Mouse (Mus musculus): ENCODE measurements at regions not wholly inside any gene's neighbourhood (a gene's known extent, or its start where the extent isn't known, plus 50 kb on each side); places are given as distances from the start of the nearest gene placed in this dataset.

- TF ChIP-seq CTCF (IDR thresholded peaks at IDR 0.05; ENCODE audit: borderline replicate concordance, control insufficient read depth, extremely low read depth, insufficient read depth, low read length, poor library complexity) (no peak), POLR2A (IDR thresholded peaks at IDR 0.05; ENCODE audit: control insufficient read depth, extremely low read depth, insufficient read depth, low read length, poor library complexity) (no peak)
- Histone ChIP-seq H3K27ac (ENCODE audit: control insufficient read depth, insufficient read depth, low read length) (no peak overlapping the region), H3K36me3 (ENCODE audit: control insufficient read depth, insufficient read depth, low read length) (no peaks in the 10 kb centered on the region), H3K27me3 (ENCODE audit: control insufficient read depth, insufficient read depth, low read length) (no peaks in the 10 kb centered on the region), H3K4me1 (replicated peaks; ENCODE audit: control insufficient read depth, insufficient read depth, low read length) (no peaks in the 10 kb centered on the region), H3K4me3 (ENCODE audit: control insufficient read depth, insufficient read depth, low read length) (no peak overlapping the region)
- DNase-seq = no peak
Measured at GRCm38 (mm10) chr3:83416536-83416935, 288.8 kb downstream of the Dchs2 start.

- H3K27ac ChIP-seq (ENCODE audit: control insufficient read depth, insufficient read depth, low read length) = no peak overlapping the region
- H3K36me3 ChIP-seq (ENCODE audit: control insufficient read depth, insufficient read depth, low read length) = no peaks in the 10 kb centered on the region
- H3K4me1 ChIP-seq (replicated peaks; ENCODE audit: control insufficient read depth, insufficient read depth, low read length) = no peaks in the 10 kb centered on the region
- 84% methylated on average over 7 of the region's 7 CpGs for WGBS
- no peak for DNase-seq
- TF ChIP-seq POLR2A (IDR thresholded peaks at IDR 0.05; ENCODE audit: control insufficient read depth, extremely low read depth, insufficient read depth, low read length, poor library complexity) (no peak), CTCF (IDR thresholded peaks at IDR 0.05; ENCODE audit: borderline replicate concordance, control insufficient read depth, extremely low read depth, insufficient read depth, low read length, poor library complexity) (no peak)
- H3K27me3 ChIP-seq (ENCODE audit: control insufficient read depth, insufficient read depth, low read length) = no peaks in the 10 kb centered on the region
- no peak overlapping the region for H3K4me3 ChIP-seq (ENCODE audit: control insufficient read depth, insufficient read depth, low read length)
Measured at GRCm38 (mm10) chr3:83424267-83424666, 296.5 kb downstream of the Dchs2 start.

- no peak for DNase-seq
- Histone ChIP-seq H3K4me3 (ENCODE audit: control insufficient read depth, insufficient read depth, low read length) (no peak overlapping the region), H3K36me3 (ENCODE audit: control insufficient read depth, insufficient read depth, low read length) (no peaks in the 10 kb centered on the region), H3K27ac (ENCODE audit: control insufficient read depth, insufficient read depth, low read length) (no peak overlapping the region), H3K4me1 (replicated peaks; ENCODE audit: control insufficient read depth, insufficient read depth, low read length) (no peaks in the 10 kb centered on the region), H3K27me3 (ENCODE audit: control insufficient read depth, insufficient read depth, low read length) (no peaks in the 10 kb centered on the region)
- 97% methylated on average over 3 of the region's 3 CpGs for WGBS
- no peak for TF ChIP-seq CTCF (IDR thresholded peaks at IDR 0.05; ENCODE audit: borderline replicate concordance, control insufficient read depth, extremely low read depth, insufficient read depth, low read length, poor library complexity)
Measured at GRCm38 (mm10) chr3:83429376-83429775, 301.6 kb downstream of the Dchs2 start.

GRCm38 (mm10) chr3:83446154-83446667 is 318.5 kb downstream of the Dchs2 start:
- no peak for TF ChIP-seq POLR2A (IDR thresholded peaks at IDR 0.05; ENCODE audit: control insufficient read depth, extremely low read depth, insufficient read depth, low read length, poor library complexity)
- TF ChIP-seq CTCF (IDR thresholded peaks at IDR 0.05; ENCODE audit: borderline replicate concordance, control insufficient read depth, extremely low read depth, insufficient read depth, low read length, poor library complexity) = no peak

GRCm38 (mm10) chr3:83450662-83451061 is 315.5 kb upstream of the Sfrp2 start:
- no peak for TF ChIP-seq CTCF (IDR thresholded peaks at IDR 0.05; ENCODE audit: borderline replicate concordance, control insufficient read depth, extremely low read depth, insufficient read depth, low read length, poor library complexity)
- no peak for TF ChIP-seq POLR2A (IDR thresholded peaks at IDR 0.05; ENCODE audit: control insufficient read depth, extremely low read depth, insufficient read depth, low read length, poor library complexity)
- Histone ChIP-seq H3K4me3 (ENCODE audit: control insufficient read depth, insufficient read depth, low read length) (no peak overlapping the region), H3K27ac (ENCODE audit: control insufficient read depth, insufficient read depth, low read length) (no peak overlapping the region), H3K4me1 (replicated peaks; ENCODE audit: control insufficient read depth, insufficient read depth, low read length) (no peaks in the 10 kb centered on the region), H3K36me3 (ENCODE audit: control insufficient read depth, insufficient read depth, low read length) (no peaks in the 10 kb centered on the region), H3K27me3 (ENCODE audit: control insufficient read depth, insufficient read depth, low read length) (no peaks in the 10 kb centered on the region)
- WGBS = 78% methylated on average over 2 of the region's 2 CpGs
- DNase-seq = no peak

More at GRCm38 (mm10) chr3:83446154-83446667, 318.5 kb downstream of the Dchs2 start:
- 74% methylated on average over 7 of the region's 7 CpGs for WGBS
- DNase-seq = no peak
- H3K4me3 ChIP-seq (ENCODE audit: control insufficient read depth, insufficient read depth, low read length) = no peak overlapping the region
- H3K4me1 ChIP-seq (replicated peaks; ENCODE audit: control insufficient read depth, insufficient read depth, low read length) = no peaks in the 10 kb centered on the region
- no peak overlapping the region for H3K27ac ChIP-seq (ENCODE audit: control insufficient read depth, insufficient read depth, low read length)
- no peaks in the 10 kb centered on the region for H3K27me3 ChIP-seq (ENCODE audit: control insufficient read depth, insufficient read depth, low read length)
- H3K36me3 ChIP-seq (ENCODE audit: control insufficient read depth, insufficient read depth, low read length) = no peaks in the 10 kb centered on the region

- H3K27me3 ChIP-seq (ENCODE audit: control insufficient read depth, insufficient read depth, low read length) = no peaks in the 10 kb centered on the region
- DNase-seq = no peak
- H3K27ac ChIP-seq (ENCODE audit: control insufficient read depth, insufficient read depth, low read length) = no peak overlapping the region
- H3K36me3 ChIP-seq (ENCODE audit: control insufficient read depth, insufficient read depth, low read length) = no peaks in the 10 kb centered on the region
- no peaks in the 10 kb centered on the region for H3K4me1 ChIP-seq (replicated peaks; ENCODE audit: control insufficient read depth, insufficient read depth, low read length)
- 93% methylated on average over 3 of the region's 3 CpGs for WGBS
- no peak overlapping the region for H3K4me3 ChIP-seq (ENCODE audit: control insufficient read depth, insufficient read depth, low read length)
- TF ChIP-seq POLR2A (IDR thresholded peaks at IDR 0.05; ENCODE audit: control insufficient read depth, extremely low read depth, insufficient read depth, low read length, poor library complexity) (no peak), CTCF (IDR thresholded peaks at IDR 0.05; ENCODE audit: borderline replicate concordance, control insufficient read depth, extremely low read depth, insufficient read depth, low read length, poor library complexity) (no peak)
Measured at GRCm38 (mm10) chr3:83451317-83451716, 314.8 kb upstream of the Sfrp2 start.

- DNase-seq = no peak
- TF ChIP-seq CTCF (IDR thresholded peaks at IDR 0.05; ENCODE audit: borderline replicate concordance, control insufficient read depth, extremely low read depth, insufficient read depth, low read length, poor library complexity) = no peak
- no peak for TF ChIP-seq POLR2A (IDR thresholded peaks at IDR 0.05; ENCODE audit: control insufficient read depth, extremely low read depth, insufficient read depth, low read length, poor library complexity)
- Histone ChIP-seq H3K27ac (ENCODE audit: control insufficient read depth, insufficient read depth, low read length) (no peak overlapping the region), H3K27me3 (ENCODE audit: control insufficient read depth, insufficient read depth, low read length) (no peaks in the 10 kb centered on the region), H3K4me3 (ENCODE audit: control insufficient read depth, insufficient read depth, low read length) (no peak overlapping the region), H3K36me3 (ENCODE audit: control insufficient read depth, insufficient read depth, low read length) (no peaks in the 10 kb centered on the region), H3K4me1 (replicated peaks; ENCODE audit: control insufficient read depth, insufficient read depth, low read length) (no peaks in the 10 kb centered on the region)
- WGBS = 78% methylated on average over 2 of the region's 2 CpGs
Measured at GRCm38 (mm10) chr3:83453462-83453861, 312.7 kb upstream of the Sfrp2 start.
